Mouse (Mus musculus) embryonic facial prominence, embryonic 10.5 days (tissue): ENCODE measurements around the gene Pdzrn3. TPM values are rescaled to one million over a fixed set of nuclear protein-coding genes. Genes with fewer than 3 reads are reported as not detected.

ENCODE experiments used
- DNase-seq: peaks from one replicate; pipeline ENCODE4 v3.0.0-alpha.2; 2017; ENCODE audit warnings: low spot score
- H3K27ac ChIP-seq: fragments of 300-500 bp; sonication (generic); replicated peaks from 2 replicates; pipeline ENCODE4 v1.5.1; 2016; ENCODE audit warnings: mild to moderate bottlenecking
- H3K27me3 ChIP-seq: fragments of 300-500 bp; sonication (generic); replicated peaks from 2 replicates; pipeline ENCODE4 v1.6.1; 2016; ENCODE audit warnings: low read depth, mild to moderate bottlenecking; ENCODE audit not compliant: poor library complexity, severe bottlenecking
- H3K36me3 ChIP-seq: fragments of 300-500 bp; sonication (generic); replicated peaks from 2 replicates; pipeline ENCODE4 v1.6.1; 2016; ENCODE audit warnings: mild to moderate bottlenecking, moderate library complexity
- H3K4me1 ChIP-seq: fragments of 300-500 bp; sonication (generic); 2 replicates; pipeline ENCODE4 v1.6.1; 2016
- H3K4me3 ChIP-seq: fragments of 300-500 bp; sonication (generic); 2 replicates; pipeline ENCODE4 v1.5.1; 2016; ENCODE audit warnings: mild to moderate bottlenecking, moderate library complexity
- H3K9me3 ChIP-seq: fragments of 300-500 bp; sonication (generic); 2 replicates; pipeline ENCODE4 v1.6.1; 2016; ENCODE audit warnings: mild to moderate bottlenecking
- WGBS: fragments of 180-500 bp; shearing (Covaris S2); methylation state at CpG from one replicate; pipeline ENCODE4 v1.1.7; 2016; 5-methylcytosine and 5-hydroxymethylcytosine counted together
- polyA plus RNA-seq: library from polyadenylated mRNA; unstranded; fragments of >200 nt; fragmentation: Nextera tagmentation; extraction: Ambion mirVana; gene quantifications from 2 replicates; pipeline ENCODE4 v1.2.1, GENCODE M21; 2016

The Pdzrn3 gene
- polyA plus RNA-seq, 1 experiment from 2014 or later, result 8.9 TPM

- no peak for DNase-seq
- no peaks in the 10 kb centered on the region for H3K27me3 ChIP-seq
- H3K36me3 ChIP-seq, result no peaks in the 10 kb centered on the region
- WGBS, result 82% methylated on average over 10 of the region's 10 CpGs
- H3K4me3 ChIP-seq, result no peak overlapping the region
- no peaks in the 10 kb centered on the region for H3K9me3 ChIP-seq
- peaks cover 33% of the 10 kb centered on the region for H3K4me1 ChIP-seq
- no peak overlapping the region for H3K27ac ChIP-seq
Observed at GRCm38 (mm10) chr6:101337842-101338528, 39.7 kb downstream of the Pdzrn3 start.

- Histone ChIP-seq H3K27ac (no peak overlapping the region), H3K27me3 (no peaks in the 10 kb centered on the region), H3K9me3 (no peaks in the 10 kb centered on the region), H3K36me3 (no peaks in the 10 kb centered on the region), H3K4me1 (peaks cover 40% of the 10 kb centered on the region), H3K4me3 (no peak overlapping the region)
- no peak for DNase-seq
- 89% methylated on average over 10 of the region's 10 CpGs for WGBS
Observed at GRCm38 (mm10) chr6:101336660-101337059, 41.0 kb downstream of the Pdzrn3 start.

- Histone ChIP-seq H3K27me3 (no peaks in the 10 kb centered on the region), H3K4me3 (no peak overlapping the region), H3K9me3 (no peaks in the 10 kb centered on the region), H3K4me1 (peaks cover 48% of the 10 kb centered on the region), H3K36me3 (no peaks in the 10 kb centered on the region), H3K27ac (no peak overlapping the region)
- no peak for DNase-seq
- WGBS, result 93% methylated on average over 1 of the region's 1 CpGs
Observed at GRCm38 (mm10) chr6:101335744-101336143, 42.0 kb downstream of the Pdzrn3 start.

GRCm38 (mm10) chr6:101334495-101334894 lies 43.2 kb downstream of the Pdzrn3 start:
- Histone ChIP-seq H3K36me3 (no peaks in the 10 kb centered on the region), H3K4me1 (peaks cover 60% of the 10 kb centered on the region), H3K27me3 (no peaks in the 10 kb centered on the region), H3K27ac (no peak overlapping the region), H3K9me3 (no peaks in the 10 kb centered on the region), H3K4me3 (no peak overlapping the region)
- WGBS, result 91% methylated on average over 3 of the region's 3 CpGs
- DNase-seq, result no peak

GRCm38 (mm10) chr6:101330392-101330791 lies 47.3 kb downstream of the Pdzrn3 start:
- Histone ChIP-seq H3K36me3 (no peaks in the 10 kb centered on the region), H3K27me3 (no peaks in the 10 kb centered on the region), H3K9me3 (no peaks in the 10 kb centered on the region), H3K4me3 (no peak overlapping the region), H3K4me1 (peaks cover 64% of the 10 kb centered on the region), H3K27ac (no peak overlapping the region)
- no peak for DNase-seq
- 74% methylated on average over 5 of the region's 5 CpGs for WGBS

GRCm38 (mm10) chr6:101329499-101329898 lies 48.2 kb downstream of the Pdzrn3 start:
- peak overlapping the region; percentile 13; the same call in 1 of the 2 replicates for H3K4me3 ChIP-seq
- peak; percentile 46 for DNase-seq
- peaks cover 64% of the 10 kb centered on the region for H3K4me1 ChIP-seq
- no peaks in the 10 kb centered on the region for H3K9me3 ChIP-seq
- 22% methylated on average over 6 of the region's 6 CpGs for WGBS
- H3K36me3 ChIP-seq, result no peaks in the 10 kb centered on the region
- H3K27ac ChIP-seq, result peak overlapping the region; percentile 48; the same call in 1 of the 2 replicates
- no peaks in the 10 kb centered on the region for H3K27me3 ChIP-seq

GRCm38 (mm10) chr6:101328514-101328913 lies 49.2 kb downstream of the Pdzrn3 start:
- no peaks in the 10 kb centered on the region for H3K36me3 ChIP-seq
- no peaks in the 10 kb centered on the region for H3K27me3 ChIP-seq
- no peaks in the 10 kb centered on the region for H3K9me3 ChIP-seq
- no peak overlapping the region for H3K4me3 ChIP-seq
- no peak overlapping the region for H3K27ac ChIP-seq
- WGBS, result 69% methylated on average over 6 of the region's 6 CpGs
- no peak for DNase-seq
- H3K4me1 ChIP-seq, result peaks cover 55% of the 10 kb centered on the region

GRCm38 (mm10) chr6:101327741-101328140 lies 50.0 kb downstream of the Pdzrn3 start:
- no peak overlapping the region for H3K4me3 ChIP-seq
- H3K27me3 ChIP-seq, result no peaks in the 10 kb centered on the region
- WGBS, result 95% methylated on average over 5 of the region's 5 CpGs
- H3K9me3 ChIP-seq, result no peaks in the 10 kb centered on the region
- H3K4me1 ChIP-seq, result peaks cover 49% of the 10 kb centered on the region
- no peaks in the 10 kb centered on the region for H3K36me3 ChIP-seq
- no peak overlapping the region for H3K27ac ChIP-seq
- DNase-seq, result no peak

GRCm38 (mm10) chr6:101327196-101327595 lies 50.5 kb downstream of the Pdzrn3 start:
- 96% methylated on average over 3 of the region's 3 CpGs for WGBS
- peaks cover 44% of the 10 kb centered on the region for H3K4me1 ChIP-seq

GRCm38 (mm10) chr6:101325842-101326639 lies 51.7 kb downstream of the Pdzrn3 start:
- Histone ChIP-seq H3K27ac (no peak overlapping the region), H3K4me1 (peaks cover 33% of the 10 kb centered on the region), H3K4me3 (no peak overlapping the region), H3K27me3 (no peaks in the 10 kb centered on the region), H3K36me3 (no peaks in the 10 kb centered on the region), H3K9me3 (no peaks in the 10 kb centered on the region)
- WGBS, result 69% methylated on average over 3 of the region's 3 CpGs
- no peak for DNase-seq

More at GRCm38 (mm10) chr6:101327196-101327595, 50.5 kb downstream of the Pdzrn3 start:
- DNase-seq, result no peak
- no peaks in the 10 kb centered on the region for H3K36me3 ChIP-seq
- no peaks in the 10 kb centered on the region for H3K27me3 ChIP-seq
- no peak overlapping the region for H3K4me3 ChIP-seq
- no peak overlapping the region for H3K27ac ChIP-seq
- H3K9me3 ChIP-seq, result no peaks in the 10 kb centered on the region

- H3K27ac ChIP-seq, result no peak overlapping the region
- no peak for DNase-seq
- H3K36me3 ChIP-seq, result no peaks in the 10 kb centered on the region
- 93% methylated on average over 3 of the region's 3 CpGs for WGBS
- no peaks in the 10 kb centered on the region for H3K27me3 ChIP-seq
- no peaks in the 10 kb centered on the region for H3K9me3 ChIP-seq
- no peak overlapping the region for H3K4me3 ChIP-seq
- peaks cover 18% of the 10 kb centered on the region for H3K4me1 ChIP-seq
Observed at GRCm38 (mm10) chr6:101322580-101322979, 55.1 kb downstream of the Pdzrn3 start.

- H3K36me3 ChIP-seq, result no peaks in the 10 kb centered on the region
- H3K27ac ChIP-seq, result no peak overlapping the region
- H3K4me1 ChIP-seq, result peaks cover 29% of the 10 kb centered on the region
- no peak for DNase-seq
- no peaks in the 10 kb centered on the region for H3K9me3 ChIP-seq
- 77% methylated on average over 3 of the region's 3 CpGs for WGBS
- no peaks in the 10 kb centered on the region for H3K27me3 ChIP-seq
- H3K4me3 ChIP-seq, result no peak overlapping the region
Observed at GRCm38 (mm10) chr6:101320386-101320785, 57.3 kb downstream of the Pdzrn3 start.
